Mouse (Mus musculus): ENCODE measurements around the gene Olfr1354. TPM values are rescaled to one million over a fixed set of nuclear protein-coding genes. Genes with fewer than 3 reads are reported as not detected.
"Not testable (repeated sequence)": the region's sequence is repeated elsewhere in the genome, so short reads cannot be mapped to it uniquely, and the experiment has no call there.

The Olfr1354 gene
- total RNA-seq (2021), result not detected

DNA sequence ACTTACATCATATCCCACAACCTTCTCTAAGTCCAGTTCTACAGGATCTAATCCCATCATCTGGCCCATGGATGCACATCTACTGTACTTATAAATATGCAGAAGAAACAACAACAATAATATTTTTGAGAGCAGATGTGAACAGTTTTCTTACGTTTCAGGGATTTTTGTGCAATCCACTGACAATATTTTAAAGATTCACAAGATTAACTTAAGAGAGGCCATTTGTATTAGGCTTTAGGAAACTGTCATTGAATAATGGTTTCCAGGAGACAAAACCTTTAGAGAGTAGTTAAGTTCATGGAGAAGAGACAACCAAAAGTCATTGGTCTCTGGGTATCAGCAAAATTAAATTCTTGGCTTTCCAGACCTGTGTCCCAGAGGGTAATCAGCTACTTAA lies at the start of gene Olfr1354:
Olfr1354 (plus strand) TSS at position 301 of the 400 bp plus-strand sequence.
- DNase-seq (ENCODE audit: low spot score in 2 of 2); intact Hi-C loops (cut with DNase I): not testable (repeated sequence)

DNA sequence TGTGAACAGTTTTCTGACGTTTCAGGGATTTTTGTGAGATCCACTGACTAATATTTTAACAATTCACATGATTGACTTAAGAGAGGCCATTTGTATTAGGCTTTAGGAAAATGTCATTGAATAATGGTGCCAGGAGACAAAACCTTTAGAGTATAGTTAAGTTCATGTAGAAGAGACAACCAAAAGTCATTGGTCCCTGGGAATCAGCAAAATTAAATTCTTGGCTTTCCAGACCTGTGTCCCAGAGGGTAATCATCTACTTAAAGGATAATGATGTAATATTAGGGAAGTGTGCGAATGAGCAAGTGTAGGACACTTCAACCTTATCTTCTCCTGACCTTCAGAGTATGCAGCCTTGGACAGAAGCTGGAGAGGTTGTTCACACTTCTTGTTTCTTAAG lies 37.7 kb upstream of the Olfr1354 start, which contains the start of gene Olfr1355:
Olfr1355 (plus strand) TSS at position 301 of the 400 bp plus-strand sequence.
- no peak for DNase-seq (ENCODE audit: low spot score in 2 of 2)
- intact Hi-C loops (cut with DNase I), result no loop called here

DNA sequence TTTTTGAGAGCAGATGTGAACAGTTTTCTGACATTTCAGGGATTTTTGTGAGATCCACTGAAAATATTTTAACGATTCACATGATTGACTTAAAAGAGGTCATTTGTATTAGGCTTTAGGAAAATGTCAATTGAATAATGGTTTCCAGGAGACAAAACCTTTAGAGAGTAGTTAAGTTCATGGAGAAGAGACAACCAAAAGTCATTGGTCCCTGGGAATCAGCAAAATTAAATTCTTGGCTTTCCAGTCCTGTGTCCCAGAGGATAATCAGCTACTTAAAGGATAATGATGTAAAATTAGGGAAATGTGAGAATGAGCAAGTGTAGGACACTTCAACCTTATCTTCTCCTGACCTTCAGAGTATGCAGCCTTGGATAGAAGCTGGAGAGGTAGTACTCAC lies 37.4 kb downstream of the Olfr1354 start, which contains the start of gene Olfr8:
Olfr8 (plus strand) TSS at position 301 of the 400 bp plus-strand sequence.
- intact Hi-C loops (cut with DNase I); DNase-seq (ENCODE audit: low spot score in 2 of 2): not testable (repeated sequence)

DNA sequence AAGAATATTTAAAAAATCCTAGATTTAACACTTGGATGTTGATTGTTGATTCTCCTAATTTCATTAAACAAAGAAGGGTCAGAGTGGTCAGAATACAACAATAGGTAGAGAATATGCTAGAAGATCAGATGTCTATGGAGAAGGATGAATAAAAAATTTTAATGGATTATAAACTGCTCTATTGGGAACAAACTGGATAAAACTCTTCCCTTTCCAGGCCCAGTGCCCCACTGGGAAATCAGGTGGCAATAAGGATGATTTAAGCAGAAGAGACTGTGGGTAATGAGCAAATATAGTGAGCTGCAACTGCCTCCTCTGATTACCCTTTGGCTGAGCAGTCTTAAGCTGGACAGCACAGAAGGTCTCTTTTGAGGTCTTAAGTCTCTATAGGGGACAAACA lies 50.0 kb downstream of the Olfr1354 start, which contains the start of gene Olfr1353:
Olfr1353 (plus strand) TSS at position 301 of the 400 bp plus-strand sequence.
- intact Hi-C loops (cut with DNase I); DNase-seq (ENCODE audit: low spot score in 2 of 2): not testable (repeated sequence)

Other genes starting within 250 kb of the Olfr1354 start
- not detected for gene Casp14, start 194.9 kb upstream of the Olfr1354 start, total RNA-seq (2021)
- under 1 TPM; 0.41 to 0.57 TPM for gene Ccdc105, start 160.1 kb upstream of the Olfr1354 start, total RNA-seq (2021)
- 10 to 100 TPM; 10.8 to 12.5 TPM for gene Slc1a6, start 132.7 kb upstream of the Olfr1354 start, total RNA-seq (2021)
- gene Olfr1356, start 61.0 kb upstream of the Olfr1354 start, total RNA-seq (2021), result not detected
- not detected for gene Olfr1355, start 37.6 kb upstream of the Olfr1354 start, total RNA-seq (2021)
- not detected for gene Olfr8, start 37.5 kb downstream of the Olfr1354 start, total RNA-seq (2021)
- not detected for gene Olfr1353, start 50.1 kb downstream of the Olfr1354 start, total RNA-seq (2021)
- gene Olfr1352, start 67.9 kb downstream of the Olfr1354 start, total RNA-seq (2021), result not detected
- not detected for gene Olfr1351, start 99.3 kb downstream of the Olfr1354 start, total RNA-seq (2021)
- gene Olfr57, start 115.6 kb downstream of the Olfr1354 start, total RNA-seq (2021), result not detected
- gene 2610008E11Rik, start 184.4 kb downstream of the Olfr1354 start, total RNA-seq (2021), result 10 to 100 TPM; 21.1 to 23.7 TPM
- not detected for gene Vmn2r80, start 235.6 kb downstream of the Olfr1354 start, total RNA-seq (2021)